28 mouse cellular contexts compared by ENCODE assay signal in genomic region chr13:82509512-82509911, GRCm38 (mm10).
"Had no signal": no experiment of that assay in that cellular context is flagged by ENCODE, and none has a peak within 500 bp of the region (broad histone marks: within the 10 kb centered on the region; RNA-seq: fewer than 3 reads in every experiment).

No protein-coding gene starts in this region.

- H3K4me3 ChIP-seq: embryonic facial prominence, embryonic 10.5 days; embryonic facial prominence, embryonic 12.5 days; embryonic facial prominence, embryonic 13.5 days; embryonic facial prominence, embryonic 15.5 days; erythroblast, embryonic 14.5 days; forebrain, embryonic 10.5 days; forebrain, embryonic 12.5 days; forebrain, embryonic 13.5 days; forebrain, embryonic 15.5 days; gastrocnemius, adult 2 months had no signal

- H3K4me2 ChIP-seq: embryonic facial prominence, embryonic 12.5 days; embryonic facial prominence, embryonic 13.5 days; embryonic facial prominence, embryonic 15.5 days; forebrain, embryonic 12.5 days; forebrain, embryonic 13.5 days; forebrain, embryonic 15.5 days had no signal

- H3K36me3 ChIP-seq: embryonic facial prominence, embryonic 10.5 days; embryonic facial prominence, embryonic 12.5 days; embryonic facial prominence, embryonic 13.5 days; embryonic facial prominence, embryonic 15.5 days; forebrain, embryonic 10.5 days; forebrain, embryonic 12.5 days; forebrain, embryonic 15.5 days had no signal

- H3K27ac ChIP-seq: embryonic facial prominence, embryonic 10.5 days; embryonic facial prominence, embryonic 12.5 days; embryonic facial prominence, embryonic 13.5 days; embryonic facial prominence, embryonic 15.5 days; forebrain, embryonic 10.5 days; forebrain, embryonic 12.5 days; forebrain, embryonic 13.5 days; forebrain, embryonic 15.5 days; gastrocnemius, adult 2 months had no signal

- DNase-seq: cerebellum, adult 2 months; cerebellum, adult 8-10 months; cerebellum, adult 9-10 months; cerebellum, adult 9-11 months; cerebellum, postnatal 10 days; cerebellum, postnatal 14 days; cerebellum, postnatal 25 days; cerebellum, postnatal 36 days; embryo, embryonic 11 days; forebrain, postnatal 0 days; gastrocnemius, adult 2 months; gastrocnemius, postnatal 10 days; gastrocnemius, postnatal 14 days; gastrocnemius, postnatal 25 days; gastrocnemius, postnatal 36 days; heart, adult 11 months; heart, adult 18-20 months had no signal

- H3K27me3 ChIP-seq: embryonic facial prominence, embryonic 12.5 days; embryonic facial prominence, embryonic 13.5 days; embryonic facial prominence, embryonic 15.5 days; forebrain, embryonic 12.5 days; forebrain, embryonic 13.5 days; forebrain, embryonic 15.5 days had no signal

- H3K4me1 ChIP-seq: embryonic facial prominence, embryonic 10.5 days; embryonic facial prominence, embryonic 12.5 days; embryonic facial prominence, embryonic 13.5 days; embryonic facial prominence, embryonic 15.5 days; forebrain, embryonic 10.5 days; forebrain, embryonic 12.5 days; forebrain, embryonic 13.5 days had no signal

- H3K9me3 ChIP-seq: embryonic facial prominence, embryonic 10.5 days; embryonic facial prominence, embryonic 12.5 days; embryonic facial prominence, embryonic 13.5 days; embryonic facial prominence, embryonic 15.5 days; forebrain, embryonic 10.5 days; forebrain, embryonic 12.5 days; forebrain, embryonic 13.5 days; forebrain, embryonic 15.5 days had no signal

- H3K9ac ChIP-seq: embryonic facial prominence, embryonic 12.5 days; embryonic facial prominence, embryonic 13.5 days; embryonic facial prominence, embryonic 15.5 days; forebrain, embryonic 12.5 days; forebrain, embryonic 13.5 days; forebrain, embryonic 15.5 days; forebrain, postnatal 0 days had no signal

- ATAC-seq: forebrain, embryonic 13.5 days; forebrain, embryonic 14.5 days; forebrain, embryonic 15.5 days; forebrain, embryonic 16.5 days; forebrain, postnatal 0 days had no signal
